Mouse (Mus musculus): Measurements from ENCODE around the gene Prdx3. TPM values are rescaled to one million over a fixed set of nuclear protein-coding genes. Genes with fewer than 3 reads are reported as not detected.

The Prdx3 gene
- total RNA-seq, 1 experiment = 43.9 TPM

DNA sequence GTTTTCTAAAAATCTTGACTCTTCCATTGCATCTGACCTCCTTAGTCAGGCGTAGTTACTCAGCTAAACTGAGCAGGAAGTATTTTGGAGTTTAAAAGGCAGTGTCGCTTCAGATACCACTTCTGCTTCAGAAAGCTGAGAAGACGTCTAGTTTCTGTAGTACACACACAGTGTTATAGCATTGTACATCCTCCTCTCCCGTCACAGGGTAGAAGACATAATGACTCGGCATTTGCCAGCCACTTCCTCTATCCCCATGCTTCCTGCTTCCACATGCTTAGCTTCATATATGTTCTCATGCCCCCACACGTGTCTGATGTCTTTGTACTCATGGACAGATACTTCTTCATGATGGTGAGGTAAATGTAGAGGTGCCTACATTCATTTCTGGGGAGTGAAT, 55.7 kb downstream of the Prdx3 start:
- Histone ChIP-seq H3K36me3 (ENCODE audit: control insufficient read depth, insufficient read depth, low read length, poor library complexity, severe bottlenecking) (peaks cover 2% of the 10 kb centered on the region; the same call in 1 of the 2 replicates), H3K9me3 (ENCODE audit: control insufficient read depth, insufficient read depth, low read depth, low read length) (no peaks in the 10 kb centered on the region), H3K27ac (ENCODE audit: insufficient read depth, low read depth, low read length, poor library complexity, severe bottlenecking) (no peak overlapping the region), H3K9ac (ENCODE audit: insufficient read depth, low read depth, low read length, poor library complexity, severe bottlenecking) (no peak overlapping the region), H3K4me3 (ENCODE audit: insufficient read depth in 1 of 2, low read depth in 1 of 2, low read length in 2 of 2, poor library complexity in 1 of 2, severe bottlenecking in 1 of 2) (no peak overlapping the region), H3K4me1 (ENCODE audit: control insufficient read depth in 2 of 2, insufficient read depth in 2 of 2, low read length in 2 of 2, poor library complexity in 1 of 2) (no peaks in the 10 kb centered on the region)
- in situ Hi-C loops (cut with MboI; ENCODE audit: low sequenced_read_pairs in 2 of 2, unreplicated experiment in 2 of 2) = no loop called here
- no peak for TF ChIP-seq ZC3H11A (IDR thresholded peaks at IDR 0.05; ENCODE audit: borderline replicate concordance, low read depth, low read length)
- no peak for TF ChIP-seq ZNF384 (IDR thresholded peaks at IDR 0.05; ENCODE audit: low read depth, low read length)
- TF ChIP-seq MAFK (IDR thresholded peaks at IDR 0.05; ENCODE audit: insufficient read depth, low read depth, low read length) = no peak
- TF ChIP-seq HCFC1 (IDR thresholded peaks at IDR 0.05; ENCODE audit: borderline replicate concordance, insufficient read depth, low read length) = no peak
- no peak for TF ChIP-seq CHD2 (IDR thresholded peaks at IDR 0.05; ENCODE audit: low read depth, low read length)
- DNase-seq (ENCODE audit: low read depth, low spot score) = no peak

Other genes with a start within 250 kb of the Prdx3 start
- gene Nanos1, start 118.6 kb downstream of the Prdx3 start, total RNA-seq (2012; rRNA removed) = 5.4 and 6.9 TPM in 2 replicates
- gene Eif3a, start 83.9 kb downstream of the Prdx3 start, total RNA-seq (2012; rRNA removed) = 234 and 237 TPM in 2 replicates
- gene Fam45a, start 63.0 kb downstream of the Prdx3 start, total RNA-seq (2012; rRNA removed) = 15.6 and 17.0 TPM in 2 replicates
- 1.2 TPM in 2 replicates for gene Sfxn4, start 13.1 kb downstream of the Prdx3 start, total RNA-seq (2012; rRNA removed)
- gene Grk5, start 15.2 kb upstream of the Prdx3 start, total RNA-seq (2012; rRNA removed) = 2.2 and 2.5 TPM in 2 replicates